Mouse (Mus musculus) thymus, adult 18-20 months (tissue): ENCODE data around the gene Gspt1.
A peak's percentile ranks its signal among the peaks of the same experiment; 100 is the strongest.
"Not testable (repeated sequence)": the region's sequence is repeated elsewhere in the genome, so short reads cannot be mapped to it uniquely, and the experiment has no call there.

Experiments used
- DNase-seq, 2 experiments: peaks; one replicate each; pipeline ENCODE4 v3.0.0; 2022; ENCODE audit warnings: mixed read lengths in 2 of 2

Gene Gspt1

GRCm38 (mm10) chr16:11253898-11254722, at the start of gene Gspt1:
Gspt1 (minus strand) TSS chr16:11254325.
- peak; percentile 99 for DNase-seq

- DNase-seq = no peak
Measured at GRCm38 (mm10) chr16:11303741-11304140, 49.6 kb upstream of the Gspt1 start.

GRCm38 (mm10) chr16:11297700-11298099, 43.6 kb upstream of the Gspt1 start:
- not testable (repeated sequence) for DNase-seq

DNA sequence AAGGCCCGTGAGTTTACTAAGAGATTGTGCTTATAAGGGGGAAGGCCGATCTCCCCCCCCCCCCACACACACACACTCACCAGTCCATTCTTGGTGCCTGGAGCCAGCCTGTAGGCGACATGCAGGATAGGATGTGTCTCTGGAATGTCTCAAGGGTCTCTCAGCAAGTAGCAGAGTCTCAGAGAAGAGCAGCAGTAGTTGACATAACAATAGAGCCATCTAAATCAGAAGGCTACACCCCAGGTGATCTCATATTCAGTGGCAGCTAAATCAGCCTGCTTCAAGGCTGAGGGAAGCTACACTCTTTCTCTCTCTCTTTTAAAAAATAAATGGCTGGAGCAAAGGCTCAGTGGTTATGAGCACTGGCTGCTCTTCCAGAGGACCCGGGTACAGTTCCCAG, 41.5 kb upstream of the Gspt1 start:
- DNase-seq = not testable (repeated sequence)

GRCm38 (mm10) chr16:11288873-11289272, 34.7 kb upstream of the Gspt1 start:
- not testable (repeated sequence) for DNase-seq

GRCm38 (mm10) chr16:11285949-11286348, 31.8 kb upstream of the Gspt1 start:
- DNase-seq = no peak

GRCm38 (mm10) chr16:11284881-11285280, 30.8 kb upstream of the Gspt1 start:
- no peak for DNase-seq

DNA sequence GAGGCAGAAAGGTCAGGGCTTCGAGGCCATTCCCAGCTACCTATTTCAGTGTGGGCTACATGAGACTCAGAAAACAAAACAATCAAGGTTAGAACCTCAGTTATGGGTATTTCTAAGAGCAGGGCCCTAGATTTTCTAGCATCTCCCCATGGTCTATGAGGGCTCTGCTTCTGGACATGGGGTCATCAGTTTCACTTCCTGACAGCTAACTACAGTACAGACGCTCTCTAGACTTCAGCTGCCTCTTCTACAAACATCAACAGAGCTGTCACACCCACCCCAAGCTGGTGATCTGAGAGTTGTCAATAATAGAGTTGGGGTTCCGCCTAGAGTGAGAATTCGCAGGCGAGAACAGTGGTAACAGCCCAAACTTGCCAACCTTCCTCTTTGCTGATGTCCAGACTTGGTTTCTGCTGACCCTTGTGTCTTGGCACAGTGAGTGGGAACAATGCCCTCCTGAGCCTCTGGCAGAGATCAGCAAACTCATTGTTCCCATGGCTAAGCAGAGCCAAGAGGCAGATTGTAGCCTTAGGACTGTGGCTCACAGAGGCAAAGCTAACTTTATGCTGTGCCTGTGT, 28.6 kb upstream of the Gspt1 start:
- no peak for DNase-seq

- no peak for DNase-seq
Measured at GRCm38 (mm10) chr16:11278778-11279177, 24.7 kb upstream of the Gspt1 start.

- DNase-seq = no peak
Measured at GRCm38 (mm10) chr16:11276888-11277287, 22.8 kb upstream of the Gspt1 start.

GRCm38 (mm10) chr16:11271073-11271472, 16.9 kb upstream of the Gspt1 start:
- no peak for DNase-seq

GRCm38 (mm10) chr16:11270642-11271041, 16.5 kb upstream of the Gspt1 start:
- DNase-seq = no peak

GRCm38 (mm10) chr16:11269808-11270207, 15.7 kb upstream of the Gspt1 start:
- no peak for DNase-seq

DNA sequence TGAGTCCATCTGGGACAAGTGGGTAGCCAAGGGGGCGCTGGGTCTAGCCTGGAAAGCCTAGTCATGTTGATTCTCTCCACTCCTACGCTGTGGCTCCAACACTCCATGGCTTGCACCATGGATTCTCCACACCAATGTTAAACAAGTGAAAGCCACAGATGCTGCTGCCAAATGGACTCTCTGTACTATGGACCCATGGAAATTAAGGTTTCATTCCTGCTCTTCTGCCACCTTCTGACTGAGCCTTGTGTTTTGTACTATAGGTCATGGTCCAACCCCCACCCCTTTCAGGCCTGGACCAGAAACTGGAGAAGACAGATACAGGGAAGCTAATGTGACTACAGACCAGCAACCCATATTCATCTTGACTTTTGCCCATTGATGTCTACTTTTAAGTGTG, 12.4 kb upstream of the Gspt1 start:
- no peak for DNase-seq

GRCm38 (mm10) chr16:11263266-11263665, 9.1 kb upstream of the Gspt1 start:
- DNase-seq = no peak

DNA sequence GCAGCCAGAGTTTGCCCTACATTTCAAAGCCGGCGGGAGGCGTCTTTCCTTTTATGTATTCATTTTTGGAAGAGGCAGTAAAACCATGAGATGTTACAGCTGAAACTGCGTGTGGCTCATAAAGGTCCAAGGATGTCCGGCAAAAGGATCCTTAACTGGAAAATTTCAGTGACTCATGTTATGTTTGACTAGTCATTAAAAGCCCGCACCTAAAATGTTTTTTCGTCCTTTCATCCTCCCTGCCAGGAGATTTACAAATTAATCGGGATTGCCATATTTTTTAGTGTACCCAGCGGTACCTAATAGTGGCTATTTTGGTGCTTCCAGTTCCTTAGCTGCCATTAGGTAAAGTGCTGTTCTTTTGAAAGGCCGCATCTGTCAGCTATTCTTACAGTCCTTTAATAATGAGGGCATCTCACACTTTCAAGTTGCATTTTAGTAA, 619 bp upstream of the Gspt1 start:
- no peak for DNase-seq

GRCm38 (mm10) chr16:11253065-11253831, 877 bp downstream of the Gspt1 start:
- DNase-seq = peak; percentile 42 to 43

DNA sequence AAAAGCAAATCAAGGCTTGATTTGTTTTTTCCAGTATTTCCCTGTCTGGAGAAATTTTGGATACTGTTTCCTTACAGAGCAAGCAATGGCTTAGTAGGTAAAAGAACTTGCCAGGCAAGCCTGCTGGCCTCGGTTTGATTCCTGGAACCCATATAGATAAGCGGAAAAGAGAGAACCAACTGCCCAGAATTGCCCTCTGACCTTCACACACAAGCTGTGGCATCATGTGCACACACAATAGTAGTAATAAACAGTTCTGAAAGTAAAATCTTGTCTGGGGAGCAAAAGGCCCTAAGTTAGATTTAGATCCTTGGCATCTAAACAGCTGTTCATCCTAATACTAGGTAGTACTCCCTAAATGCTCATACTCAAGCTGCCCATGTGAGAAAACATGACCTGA, 6.3 kb downstream of the Gspt1 start:
- no peak for DNase-seq

GRCm38 (mm10) chr16:11245767-11246166, 8.4 kb downstream of the Gspt1 start:
- DNase-seq = no peak

DNA sequence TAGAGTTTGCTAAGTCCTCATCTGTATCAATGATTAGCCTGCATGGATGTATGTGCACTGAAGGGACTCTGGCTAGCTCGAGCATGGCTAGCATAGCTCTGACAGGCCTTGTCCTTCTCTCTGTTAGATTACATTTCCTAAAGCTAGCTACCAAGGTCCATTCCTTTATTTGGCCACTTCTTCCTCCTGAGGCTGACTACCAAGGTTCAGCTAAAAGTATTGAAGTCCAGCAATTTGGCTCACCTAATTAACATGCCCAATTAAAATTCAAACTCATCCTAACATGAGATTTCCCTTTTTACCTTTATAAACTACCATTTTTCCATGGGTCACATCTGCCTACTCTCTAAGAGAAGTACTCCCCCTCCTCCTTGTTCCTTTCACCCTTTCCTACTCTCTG, 11.7 kb downstream of the Gspt1 start:
- no peak for DNase-seq

GRCm38 (mm10) chr16:11217801-11218200, 36.3 kb downstream of the Gspt1 start:
- no peak for DNase-seq

DNA sequence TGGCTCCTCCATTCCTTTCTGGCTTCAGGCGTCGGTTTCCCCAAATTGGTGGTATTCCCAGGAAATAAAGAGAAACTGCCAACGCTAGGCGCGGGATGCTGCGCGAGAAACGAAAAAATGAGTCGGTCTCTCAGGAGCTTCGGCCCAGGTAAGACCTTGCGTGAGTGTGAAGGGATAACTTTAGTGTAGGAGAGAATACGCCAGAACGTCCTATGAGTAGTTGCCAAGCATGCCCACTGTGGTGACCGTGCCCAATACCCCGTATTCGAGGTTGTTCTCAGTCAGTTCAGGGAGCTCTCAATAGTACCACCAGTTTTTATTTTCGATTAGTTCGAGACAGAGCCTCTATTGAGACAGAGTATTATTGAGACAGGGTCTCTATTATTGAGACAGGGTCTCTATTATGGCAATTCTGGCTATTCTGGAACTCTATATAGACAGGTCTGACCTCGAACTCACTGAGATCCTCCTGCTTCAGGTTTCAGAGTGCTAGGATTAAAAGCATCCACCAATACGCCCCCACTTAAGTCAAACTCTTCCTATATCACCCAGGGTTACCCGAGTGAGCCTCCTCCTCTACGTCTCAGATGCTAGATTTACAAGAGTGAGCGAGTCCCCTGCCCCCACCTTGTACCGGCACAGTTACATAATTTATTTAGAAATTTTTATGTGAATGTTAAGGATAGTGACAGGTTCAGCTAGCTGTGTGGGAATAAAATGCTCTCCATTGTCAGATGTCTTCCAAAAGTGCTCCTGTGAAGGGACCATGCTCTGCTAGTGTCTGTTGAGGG, 50.3 kb downstream of the Gspt1 start:
- no peak for DNase-seq
